Comparison of ENCODE assay signal across 27 mouse cellular contexts in the genomic region with DNA sequence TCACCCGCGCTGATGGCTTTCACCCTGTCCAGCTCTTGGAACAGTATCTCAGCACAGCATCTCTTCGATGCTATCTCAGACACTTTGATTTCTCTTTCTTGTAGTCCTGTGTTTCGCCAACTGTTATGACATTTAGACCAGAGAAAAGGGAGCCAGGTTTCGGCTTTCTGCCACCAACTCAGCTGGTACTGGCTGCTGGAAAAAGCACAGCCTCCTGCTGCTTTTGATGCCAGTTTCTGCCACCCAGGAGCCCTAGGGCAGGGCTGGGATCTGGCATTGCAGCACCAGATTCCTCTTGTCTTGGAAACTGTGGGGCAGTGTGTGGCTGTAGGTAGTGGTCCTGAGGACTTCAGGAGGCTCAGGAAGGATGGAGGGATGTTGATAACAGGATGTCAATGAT.
A peak's percentile ranks its signal among the peaks of the same experiment; 100 is the strongest.
DNase-seq lines count a peak whose midpoint lies in the region; TF ChIP-seq lines count a peak whose summit lies in the region.
"Had no signal": no experiment of that assay in that cellular context is flagged by ENCODE, and none has a peak within 500 bp of the region (broad histone marks: within the 10 kb centered on the region; RNA-seq: fewer than 3 reads in every experiment).

No protein-coding gene starts in this region.

- no peak for TF ChIP-seq CTCF in cerebellum, adult 2 months (IDR thresholded peaks at IDR 0.05; ENCODE audit: borderline replicate concordance, insufficient read depth, low read depth, low read length)
- no peak for TF ChIP-seq CTCF in spleen, adult 2 months (IDR thresholded peaks at IDR 0.05; ENCODE audit: extremely low read depth, insufficient read depth, insufficient read length, insufficient replicate concordance)

- no peaks in the 10 kb centered on the region for H3K27me3 ChIP-seq in cerebellum, adult 2 months (ENCODE audit: control insufficient read depth, insufficient read depth, low read length)
- no peaks in the 10 kb centered on the region for H3K27me3 ChIP-seq in spleen, adult 2 months (ENCODE audit: control insufficient read depth, insufficient read depth, low read length)
- H3K27me3 ChIP-seq: embryonic facial prominence, embryonic 13.5 days; hindbrain, embryonic 12.5 days; limb, embryonic 15.5 days; neural tube, embryonic 13.5 days; stomach, embryonic 15.5 days had no signal

- H3K27ac ChIP-seq in cerebellum, adult 2 months (ENCODE audit: insufficient read depth, low read length), result no peak overlapping the region
- peak overlapping the region; percentile 67 for H3K27ac ChIP-seq in spleen, adult 2 months (ENCODE audit: insufficient read depth, low read length)
- H3K27ac ChIP-seq: embryonic facial prominence, embryonic 13.5 days; hindbrain, embryonic 12.5 days; hindbrain, postnatal 0 days; kidney, postnatal 0 days; limb, embryonic 10.5 days; limb, embryonic 15.5 days; liver, embryonic 13.5 days; midbrain, embryonic 12.5 days; neural tube, embryonic 13.5 days; stomach, embryonic 15.5 days had no signal

- no peaks in the 10 kb centered on the region; the same call in 1 of the 2 replicates for H3K4me1 ChIP-seq in cerebellum, adult 2 months (ENCODE audit: control insufficient read depth, insufficient read depth, low read length)
- H3K4me1 ChIP-seq in spleen, adult 2 months (ENCODE audit: control insufficient read depth, insufficient read depth, insufficient read length), result peaks cover 47% of the 10 kb centered on the region
- H3K4me1 ChIP-seq: stomach, embryonic 15.5 days had no signal

- WGBS in cerebellum, adult 2 months, result 20% methylated on average over 5 of the region's 5 CpGs
- WGBS in spleen, adult 2 months, result 70% methylated on average over 5 of the region's 5 CpGs

- H3K36me3 ChIP-seq in spleen, adult 2 months (ENCODE audit: control insufficient read depth, insufficient read depth, low read length), result no peaks in the 10 kb centered on the region
- H3K36me3 ChIP-seq: embryonic facial prominence, embryonic 13.5 days; G1E; hindbrain, embryonic 12.5 days; limb, embryonic 15.5 days; liver, embryonic 13.5 days; neural tube, embryonic 13.5 days; stomach, embryonic 15.5 days had no signal

- H3K4me3 ChIP-seq in cerebellum, adult 2 months (replicated peaks; ENCODE audit: insufficient read depth, low read depth, low read length), result no peak overlapping the region
- no peak overlapping the region for H3K4me3 ChIP-seq in spleen, adult 2 months (ENCODE audit: extremely low read depth, insufficient read depth, insufficient read length)
- H3K4me3 ChIP-seq: embryonic facial prominence, embryonic 13.5 days; hindbrain, embryonic 12.5 days; limb, embryonic 10.5 days; limb, embryonic 15.5 days; liver, embryonic 13.5 days; megakaryocyte, embryonic 14.5 days; midbrain, embryonic 12.5 days; neural tube, embryonic 13.5 days; stomach, embryonic 15.5 days had no signal

- DNase-seq in cerebellum, adult 2 months, result peak; percentile 23 to 45
- no peak for DNase-seq in cerebellum, adult 18-20 months
- peak; percentile 40 for DNase-seq in gastrocnemius, adult 18-20 months (ENCODE audit: low spot score)
- no peak for DNase-seq in gastrocnemius, postnatal 10 days
- DNase-seq in spleen, adult 2 months (ENCODE audit: low read depth in 1 of 2, low spot score in 2 of 2), result no peak
- DNase-seq in spleen, adult 18-20 months, result no peak
- DNase-seq in thymus, postnatal 36 days, result peak; percentile 41 to 48
- no peak for DNase-seq in retina, postnatal 1 day
- DNase-seq: adrenal gland, adult 8-10 months; forebrain, postnatal 0 days; heart, postnatal 36 days; kidney, adult 8-10 months; kidney, postnatal 4 days; liver, embryonic 13.5 days; lung, adult 18-20 months; lung, postnatal 4 days had no signal

- no peak for TF ChIP-seq POLR2A in cerebellum, adult 2 months (IDR thresholded peaks at IDR 0.05; ENCODE audit: borderline replicate concordance, insufficient read depth, low read length)
- TF ChIP-seq POLR2A in spleen, adult 2 months (IDR thresholded peaks at IDR 0.05; ENCODE audit: low read depth, low read length), result no peak

Comparison
In these comparisons a context has a peak if more than half of its experiments do, and no peak if none do; other contexts are left out.
1. DNase-seq: peak in cerebellum, adult 2 months (2 of 2), gastrocnemius, adult 18-20 months (single experiment) and thymus, postnatal 36 days (2 of 2); none in cerebellum, adult 18-20 months (0 of 2), gastrocnemius, postnatal 10 days (single experiment), spleen, adult 2 months (0 of 2), spleen, adult 18-20 months (0 of 2) and retina, postnatal 1 day (single experiment).